Mouse (Mus musculus) megakaryocyte, embryonic 14.5 days (primary cell): ENCODE results near the gene Ppt1.

Experiments
- FLI1 ChIP-seq: IDR thresholded peaks from 2 replicates; pipeline ENCODE4 v1.6.1; 2012; ENCODE audit warnings: low read length, inconsistent platforms, mixed read lengths
- GATA1 ChIP-seq: IDR thresholded peaks from 3 replicates; pipeline ENCODE4 v1.6.1; 2012; ENCODE audit warnings: mixed read lengths, low read length, inconsistent platforms, borderline replicate concordance

DNA sequence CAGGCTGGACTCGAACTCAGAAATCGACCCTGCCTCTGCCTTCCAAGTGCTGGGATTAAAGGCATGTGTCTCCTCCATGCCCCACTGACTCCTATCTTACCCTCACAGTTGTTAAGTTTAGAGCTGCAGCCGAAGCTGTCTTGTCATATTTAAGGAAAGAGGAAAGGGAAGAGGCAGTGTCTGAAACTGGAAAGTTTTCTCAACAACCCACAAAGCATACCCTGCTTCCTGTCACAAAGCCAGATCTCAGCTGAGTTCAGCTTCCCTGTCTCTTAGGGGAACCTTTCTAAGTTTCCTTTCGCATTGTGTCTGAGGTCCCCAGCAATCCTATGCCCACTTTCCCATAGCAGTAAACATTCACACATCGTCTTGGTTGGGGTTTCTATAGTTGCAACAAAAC is 56.1 kb downstream of the Ppt1 start:
- TF ChIP-seq FLI1 (0 out of 2 replicates have a peak, but pooled peaks have one; percentile 17), GATA1 (no peak)
